Comparison of ENCODE assay signal across 17 mouse cellular contexts in the genomic region with DNA sequence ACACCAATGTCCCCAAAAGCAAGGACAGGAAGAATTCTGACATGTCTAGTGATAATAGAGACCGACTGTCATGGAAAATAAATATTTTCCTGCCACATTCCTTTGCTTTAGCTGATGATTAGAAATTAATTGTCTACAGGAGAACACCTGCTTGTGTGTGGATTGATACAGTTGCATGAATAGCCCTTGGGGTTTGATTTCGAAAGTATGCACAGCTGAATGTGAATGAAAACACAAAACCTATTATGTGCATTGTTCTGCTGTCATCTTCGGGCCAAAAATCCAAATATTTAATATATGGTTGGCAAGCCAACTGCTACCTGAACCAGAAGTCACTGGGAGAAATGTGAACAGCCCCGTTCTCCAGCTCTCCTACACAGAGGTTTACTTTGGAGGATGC. TPM values are rescaled to one million over a fixed set of nuclear protein-coding genes. Genes with fewer than 3 reads are reported as not detected.
DNase-seq lines count a peak whose midpoint lies in the region; TF ChIP-seq lines count a peak whose summit lies in the region.
"Had no signal": no experiment of that assay in that cellular context is flagged by ENCODE, and none has a peak within 500 bp of the region (broad histone marks: within the 10 kb centered on the region; RNA-seq: fewer than 3 reads in every experiment).

No protein-coding gene starts in this region.

- no peaks in the 10 kb centered on the region for H3K4me1 ChIP-seq in lung, adult 2 months (ENCODE audit: control insufficient read depth, insufficient read depth, low read length)

- peak; percentile 1 for DNase-seq in Muller cell, postnatal 12 days (ENCODE audit: inconsistent ontology term)
- peak; percentile 96 for DNase-seq in fat pad, adult 2 months (ENCODE audit: extremely low read depth, low read depth, low spot score)
- peak; percentile 84 for DNase-seq in gonadal fat pad, adult 2 months (ENCODE audit: low read depth)
- no peak for DNase-seq in lung, adult 2 months
- DNase-seq in kidney, postnatal 4 days = no peak
- DNase-seq in layer of hippocampus, adult 8-10 months (ENCODE audit: low spot score in 2 of 2) = no peak
- DNase-seq: adrenal gland, adult 2 months; adrenal gland, adult 8-10 months; adrenal gland, postnatal 10 days; adrenal gland, postnatal 14 days; adrenal gland, postnatal 25 days; adrenal gland, postnatal 36 days; B cell, adult 2 months; cerebellum, adult 11 months; cerebellum, adult 11-12 months; cerebellum, adult 18-20 months; cerebellum, adult 2 months had no signal

- TF ChIP-seq CTCF in lung, adult 2 months (IDR thresholded peaks at IDR 0.05; ENCODE audit: insufficient read depth, low read length) = no peak

- no peak overlapping the region for H3K4me3 ChIP-seq in lung, adult 2 months (replicated peaks; ENCODE audit: extremely low read depth, low read depth, low read length)

- no peak for TF ChIP-seq POLR2A in lung, adult 2 months (IDR thresholded peaks at IDR 0.05; ENCODE audit: borderline replicate concordance, extremely low read depth, low read depth, low read length)

- WGBS in lung, adult 2 months = 69% methylated on average over 4 of the region's 4 CpGs

RNA-seq across cellular contexts. Expression of gene Pdss1, which starts 43.4 kb away (rescaled TPM):
- 3.6 and 4.2 TPM in 2 replicates for polyA plus RNA-seq in gonadal fat pad, adult 2 months (2012; rRNA removed)
- polyA plus RNA-seq in lung, adult 2 months (2012; rRNA removed) = 3.0 and 3.1 TPM in 2 replicates
- 10 to 100 TPM; 18.2 to 24.1 (median 21.7) TPM for total RNA-seq in layer of hippocampus, adult 8-10 months (2022)

Comparison
In these comparisons a context has a peak if more than half of its experiments do, and no peak if none do; other contexts are left out.
1. DNase-seq: peak in Muller cell, postnatal 12 days (single experiment), fat pad, adult 2 months (single experiment) and gonadal fat pad, adult 2 months (single experiment); none in lung, adult 2 months (single experiment), kidney, postnatal 4 days (0 of 2) and layer of hippocampus, adult 8-10 months (0 of 2).